Mouse (Mus musculus) B cell, adult 62 days (primary cell): ENCODE measurements around the gene Hacd1. TPM values are rescaled to one million over a fixed set of nuclear protein-coding genes. Genes with fewer than 3 reads are reported as not detected.

Experiments used
- total RNA-seq: library from RNA; stranded (reverse); gene quantifications from 4 replicates; pipeline ENCODE4 v1.2.4, GENCODE M21; 2023

The Hacd1 gene
- not detected in 4 replicates for total RNA-seq

DNA sequence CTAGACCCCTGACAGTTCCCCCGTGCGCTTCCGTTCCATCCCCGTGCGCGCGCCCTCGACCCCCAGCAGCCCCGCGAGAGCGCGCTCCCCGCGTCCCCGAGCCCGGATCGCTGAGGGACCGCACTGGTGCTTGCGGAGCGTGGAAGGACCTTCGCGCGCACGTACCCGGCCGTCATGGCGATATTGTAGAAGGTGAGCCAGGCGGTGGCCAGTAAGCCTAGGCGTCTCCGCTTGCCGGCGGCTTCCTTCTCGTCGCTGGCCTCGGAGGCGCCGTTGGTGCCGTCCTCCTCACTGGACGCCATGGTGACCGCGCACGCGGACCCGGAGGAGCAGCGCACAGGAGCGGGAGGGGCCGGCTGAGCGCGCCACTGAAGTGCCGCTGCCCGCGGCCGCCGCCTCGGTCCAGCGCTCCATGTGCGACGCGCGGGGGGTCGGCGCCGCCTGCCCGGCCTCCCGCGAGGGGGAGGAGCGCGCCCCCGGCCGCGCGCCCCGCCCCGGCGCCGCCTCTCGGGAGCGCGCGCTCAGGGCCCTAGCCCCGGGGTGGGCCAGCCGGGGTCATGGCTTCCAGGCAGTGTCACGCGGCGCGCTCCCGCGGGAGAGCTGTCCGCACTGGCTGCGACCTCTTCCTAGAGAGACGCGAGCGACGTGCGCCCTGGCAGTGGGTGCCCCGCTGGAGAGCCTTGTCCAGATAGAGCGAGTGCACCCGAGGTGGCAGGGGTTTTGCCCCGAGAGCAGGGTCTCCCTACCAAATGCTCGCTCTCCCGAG, at the start of gene Hacd1:
Gene Hacd1, minus strand, starts transcription at position 570 of the 766 bp plus-strand sequence.

DNA sequence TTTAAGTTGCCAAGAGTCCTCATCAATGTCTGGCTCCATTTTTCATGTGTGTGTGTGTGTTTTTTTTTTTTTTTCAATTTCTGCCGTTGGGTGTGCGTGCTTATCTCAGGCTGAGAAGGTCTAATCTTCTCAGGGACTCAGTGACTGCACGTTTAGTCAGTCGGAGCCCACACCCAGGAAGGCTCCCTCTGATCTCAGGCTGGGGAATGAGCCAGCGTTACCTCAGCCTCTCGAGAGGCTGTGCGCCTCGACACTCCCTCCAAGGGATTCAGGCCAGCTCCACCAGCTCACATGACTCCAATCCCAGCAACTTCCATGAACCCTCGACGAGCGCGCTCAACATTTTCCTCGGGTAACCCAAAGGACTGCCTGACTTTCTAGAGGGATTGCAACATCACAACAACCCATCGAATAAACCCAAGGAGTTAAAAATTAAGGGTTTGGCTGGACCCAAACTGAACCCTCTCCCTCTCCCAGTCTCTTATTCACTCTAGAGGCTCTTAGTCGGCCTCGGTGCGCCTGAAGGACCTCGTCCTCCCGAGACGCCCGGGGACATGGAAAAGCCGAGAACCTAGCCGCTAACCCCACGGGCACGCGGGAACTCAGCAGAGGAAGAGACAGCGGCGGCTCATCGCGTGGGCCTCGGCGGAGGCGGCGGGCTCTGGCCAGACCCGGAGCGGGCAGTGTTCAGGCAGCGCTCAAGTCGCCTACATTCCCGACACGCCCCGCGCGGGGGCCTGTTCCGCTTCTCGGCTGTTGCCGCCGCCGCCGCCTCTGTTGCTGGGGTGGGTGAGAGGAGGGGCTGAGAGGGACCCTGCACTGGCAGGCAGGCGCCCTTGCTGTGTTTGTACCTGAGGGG, 17.7 kb upstream of the Hacd1 start, which contains the start of gene Stam:
Gene Stam, plus strand, starts transcription at position 737 of the 859 bp plus-strand sequence.

Other genes starting within 250 kb of the Hacd1 start
- 30.3 to 40.4 TPM (median 32.6 TPM) in 4 replicates for gene Stam, start 18.0 kb upstream of the Hacd1 start, total RNA-seq
- not detected in 4 replicates for gene Tmem236, start 118.4 kb upstream of the Hacd1 start, total RNA-seq
- gene Mrc1, start 173.3 kb upstream of the Hacd1 start, total RNA-seq = 3.1 to 4.2 TPM (median 3.7 TPM) in 4 replicates